Mouse (Mus musculus) WW6 (cell line): ENCODE results near the gene Fam189a1.

Experiments
- DNase-seq: peaks from one replicate; pipeline ENCODE4 v3.0.0-alpha.2; 2013; ENCODE audit warnings: low read depth, low spot score

Gene Fam189a1

GRCm38 (mm10) chr7:65104207-65105096, 51.9 kb downstream of the Fam189a1 start:
- no peak for DNase-seq

GRCm38 (mm10) chr7:65101661-65102060, 54.7 kb downstream of the Fam189a1 start:
- DNase-seq = no peak

- no peak for DNase-seq
These were observed 58.7 kb downstream of the Fam189a1 start for GRCm38 (mm10) chr7:65097708-65098107.

GRCm38 (mm10) chr7:65095631-65096107, 60.7 kb downstream of the Fam189a1 start:
- no peak for DNase-seq

- no peak for DNase-seq
These were observed 63.1 kb downstream of the Fam189a1 start for GRCm38 (mm10) chr7:65093314-65093713.

GRCm38 (mm10) chr7:65091486-65091885, 64.9 kb downstream of the Fam189a1 start:
- DNase-seq = no peak

- DNase-seq = no peak
These were observed 70.4 kb downstream of the Fam189a1 start for GRCm38 (mm10) chr7:65085972-65086371.

- DNase-seq = no peak
These were observed 73.6 kb downstream of the Fam189a1 start for GRCm38 (mm10) chr7:65082778-65083091.

GRCm38 (mm10) chr7:65081979-65082777, 74.2 kb downstream of the Fam189a1 start:
- DNase-seq = no peak

GRCm38 (mm10) chr7:65076134-65076533, 80.2 kb downstream of the Fam189a1 start:
- DNase-seq = no peak

GRCm38 (mm10) chr7:65074194-65074593, 82.2 kb downstream of the Fam189a1 start:
- DNase-seq = no peak

GRCm38 (mm10) chr7:65073555-65073954, 82.8 kb downstream of the Fam189a1 start:
- peak; percentile 40 for DNase-seq

GRCm38 (mm10) chr7:65066211-65066610, 90.2 kb downstream of the Fam189a1 start:
- no peak for DNase-seq

GRCm38 (mm10) chr7:65065457-65065856, 90.9 kb downstream of the Fam189a1 start:
- DNase-seq = no peak

- no peak for DNase-seq
These were observed 91.7 kb downstream of the Fam189a1 start for GRCm38 (mm10) chr7:65064638-65065037.

- no peak for DNase-seq
These were observed 92.3 kb downstream of the Fam189a1 start for GRCm38 (mm10) chr7:65064096-65064495.

- no peak for DNase-seq
These were observed 96.1 kb downstream of the Fam189a1 start for GRCm38 (mm10) chr7:65060163-65060799.

- no peak for DNase-seq
These were observed 99.5 kb downstream of the Fam189a1 start for GRCm38 (mm10) chr7:65056864-65057263.

- DNase-seq = no peak
These were observed 104.4 kb downstream of the Fam189a1 start for GRCm38 (mm10) chr7:65051986-65052385.

- DNase-seq = no peak
These were observed 107.0 kb downstream of the Fam189a1 start for GRCm38 (mm10) chr7:65049236-65049954.

GRCm38 (mm10) chr7:65047700-65048099, 108.7 kb downstream of the Fam189a1 start:
- no peak for DNase-seq
